Mouse (Mus musculus): ENCODE results near the gene Dusp1.

The Dusp1 gene

GRCm38 (mm10) chr17:26524316-26524715, 37.6 kb downstream of the Dusp1 start:
- DNase-seq (ENCODE audit: low read depth) = no peak

GRCm38 (mm10) chr17:26522711-26523110, 39.2 kb downstream of the Dusp1 start:
- DNase-seq (ENCODE audit: low read depth) = no peak

DNA sequence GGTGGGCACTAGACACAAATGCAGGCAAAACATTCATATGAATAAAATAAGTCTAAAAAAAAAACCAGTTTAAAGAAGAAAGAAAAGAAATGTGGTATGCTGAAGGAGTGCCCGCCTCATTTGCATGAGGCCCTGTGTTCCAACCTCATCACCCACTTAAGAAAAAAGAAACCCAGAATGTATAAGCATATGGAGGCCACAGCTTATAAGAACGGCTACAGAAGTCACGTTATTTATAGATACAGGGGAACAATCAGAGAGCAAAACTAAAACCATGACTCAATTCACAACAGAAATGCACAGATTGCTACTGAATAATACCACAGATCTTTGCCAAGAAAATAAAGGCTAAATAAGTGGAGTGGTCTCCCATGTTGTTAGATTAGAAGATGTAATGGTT, 43.6 kb downstream of the Dusp1 start:
- no peak for DNase-seq (ENCODE audit: low read depth)

DNA sequence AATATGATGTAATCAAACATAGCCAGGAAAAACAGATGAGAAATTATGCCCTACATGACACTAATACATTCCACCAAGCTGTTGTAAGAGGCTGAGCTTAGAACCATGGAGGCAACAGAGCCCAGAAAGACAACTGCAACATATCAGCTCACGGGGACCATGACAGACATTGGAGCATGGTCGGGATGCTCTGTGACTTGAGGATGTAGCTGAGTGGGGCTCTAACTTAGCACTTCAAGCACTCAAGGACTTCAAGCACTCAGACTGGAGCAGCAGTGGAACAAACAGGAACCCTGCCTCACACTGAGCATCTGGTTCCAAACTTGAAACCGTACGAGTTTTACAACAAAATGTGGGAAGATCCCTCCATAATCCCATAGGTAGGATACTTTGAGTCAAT, 46.3 kb downstream of the Dusp1 start:
- DNase-seq (ENCODE audit: low read depth) = no peak

GRCm38 (mm10) chr17:26514581-26515030, 47.3 kb downstream of the Dusp1 start:
- no peak for DNase-seq (ENCODE audit: low read depth)

DNA sequence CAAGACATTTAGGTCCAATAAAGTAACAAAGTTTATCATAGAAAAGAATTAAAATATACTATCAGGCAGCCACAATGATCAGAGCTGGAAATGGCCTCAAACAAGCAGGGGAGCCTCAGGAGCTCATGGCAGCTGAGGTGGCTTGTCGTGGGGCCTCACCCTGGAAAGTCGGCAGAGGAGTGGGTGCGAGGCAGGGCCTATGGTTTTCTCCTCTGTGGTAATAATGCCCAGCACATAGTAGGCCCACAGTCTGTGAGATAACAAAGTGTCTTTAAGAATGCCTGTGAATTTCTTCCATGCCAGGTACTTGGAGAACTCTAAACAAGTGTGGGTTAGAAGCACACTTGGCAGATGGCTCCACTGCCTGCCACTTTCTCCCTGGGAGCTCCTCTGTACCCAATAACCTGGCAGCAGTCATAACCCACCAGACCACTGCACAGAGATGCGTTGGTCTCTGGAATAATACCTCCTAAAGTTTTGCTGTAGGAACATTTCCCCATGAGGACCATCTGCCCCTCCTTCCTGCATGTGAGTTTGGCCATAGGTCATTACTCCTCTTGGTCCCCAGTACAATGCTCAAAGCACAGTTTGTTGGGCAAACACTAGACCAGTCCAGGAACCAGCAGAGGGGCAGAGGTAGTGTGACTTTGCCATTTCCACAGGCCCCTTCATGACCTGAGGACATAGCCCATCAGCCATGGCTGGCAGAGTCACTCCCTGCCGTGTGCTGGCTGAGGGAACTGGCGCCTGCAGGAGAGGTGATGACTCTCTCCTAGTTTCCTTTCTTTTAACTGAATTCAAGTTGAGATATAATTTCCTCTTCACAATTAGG, 48.3 kb downstream of the Dusp1 start:
- no peak for DNase-seq (ENCODE audit: low read depth)

- DNase-seq (ENCODE audit: low read depth) = no peak
Measured at GRCm38 (mm10) chr17:26512961-26513360, 49.0 kb downstream of the Dusp1 start.

DNA sequence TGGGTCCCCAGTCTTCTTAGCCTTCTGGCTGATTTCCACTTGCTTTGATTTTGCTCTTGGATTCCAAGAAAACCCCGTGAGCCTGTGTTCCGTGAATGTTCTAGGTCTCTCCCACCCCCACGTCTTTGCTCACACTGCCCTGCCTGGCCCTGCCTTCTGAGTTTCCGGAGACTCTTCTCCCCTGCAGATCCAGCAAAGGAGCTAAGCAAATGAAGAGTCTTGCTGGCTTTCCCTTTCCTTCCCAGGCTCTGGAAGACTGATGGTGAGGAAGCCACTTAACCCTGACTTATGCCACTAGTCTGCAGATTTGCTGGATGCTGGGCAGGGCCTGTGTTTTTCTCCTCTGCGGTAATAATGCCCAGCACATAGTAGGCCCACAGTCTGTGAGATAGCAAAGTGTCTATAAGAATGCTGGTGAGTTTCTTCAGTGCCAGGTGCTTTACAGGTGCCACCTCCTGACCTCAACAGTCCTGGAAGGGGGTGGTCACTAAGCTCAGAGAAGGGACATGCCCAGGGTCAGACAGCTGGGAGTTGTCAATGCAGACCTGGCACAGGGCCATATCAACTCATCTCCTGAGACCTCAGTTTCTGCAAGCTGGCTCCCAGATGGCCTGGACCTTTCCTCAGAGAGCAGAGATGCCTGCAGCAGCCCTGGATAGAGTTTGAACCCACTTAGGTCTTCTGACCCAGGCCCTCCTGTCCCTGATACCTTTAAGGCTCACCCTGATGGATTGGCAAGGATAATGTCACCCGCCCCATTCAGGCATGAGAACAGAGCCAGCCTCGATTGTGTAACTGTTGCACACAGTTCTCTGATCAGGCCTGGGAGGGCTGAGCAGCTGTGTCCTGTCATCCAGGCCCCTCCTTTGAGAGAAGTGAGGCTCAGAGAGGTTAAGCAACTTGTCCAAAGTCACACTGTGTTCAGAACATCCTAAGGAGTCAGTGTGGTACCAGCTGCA, 49.8 kb downstream of the Dusp1 start:
- no peak for DNase-seq (ENCODE audit: low read depth)

DNA sequence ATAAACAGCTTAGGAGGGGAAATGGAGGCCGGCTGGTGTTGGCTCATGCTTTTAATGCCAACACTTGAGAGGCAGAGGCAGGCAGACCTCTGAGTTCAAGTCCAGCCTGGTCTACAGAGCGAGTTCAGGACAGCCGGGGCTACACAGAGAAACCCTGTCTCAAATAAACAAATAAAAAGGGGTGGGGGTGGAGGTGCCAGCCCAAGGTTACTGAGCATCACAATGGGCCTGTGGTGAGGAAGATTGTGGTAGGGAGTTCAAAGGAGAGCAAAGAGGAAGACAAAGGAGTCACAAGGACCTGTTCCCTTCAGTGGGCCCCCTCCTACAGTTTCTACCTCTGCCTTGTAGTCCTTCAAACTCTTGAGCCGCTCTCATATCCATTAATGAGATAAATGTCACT, 50.7 kb downstream of the Dusp1 start:
- DNase-seq (ENCODE audit: low read depth) = no peak

DNA sequence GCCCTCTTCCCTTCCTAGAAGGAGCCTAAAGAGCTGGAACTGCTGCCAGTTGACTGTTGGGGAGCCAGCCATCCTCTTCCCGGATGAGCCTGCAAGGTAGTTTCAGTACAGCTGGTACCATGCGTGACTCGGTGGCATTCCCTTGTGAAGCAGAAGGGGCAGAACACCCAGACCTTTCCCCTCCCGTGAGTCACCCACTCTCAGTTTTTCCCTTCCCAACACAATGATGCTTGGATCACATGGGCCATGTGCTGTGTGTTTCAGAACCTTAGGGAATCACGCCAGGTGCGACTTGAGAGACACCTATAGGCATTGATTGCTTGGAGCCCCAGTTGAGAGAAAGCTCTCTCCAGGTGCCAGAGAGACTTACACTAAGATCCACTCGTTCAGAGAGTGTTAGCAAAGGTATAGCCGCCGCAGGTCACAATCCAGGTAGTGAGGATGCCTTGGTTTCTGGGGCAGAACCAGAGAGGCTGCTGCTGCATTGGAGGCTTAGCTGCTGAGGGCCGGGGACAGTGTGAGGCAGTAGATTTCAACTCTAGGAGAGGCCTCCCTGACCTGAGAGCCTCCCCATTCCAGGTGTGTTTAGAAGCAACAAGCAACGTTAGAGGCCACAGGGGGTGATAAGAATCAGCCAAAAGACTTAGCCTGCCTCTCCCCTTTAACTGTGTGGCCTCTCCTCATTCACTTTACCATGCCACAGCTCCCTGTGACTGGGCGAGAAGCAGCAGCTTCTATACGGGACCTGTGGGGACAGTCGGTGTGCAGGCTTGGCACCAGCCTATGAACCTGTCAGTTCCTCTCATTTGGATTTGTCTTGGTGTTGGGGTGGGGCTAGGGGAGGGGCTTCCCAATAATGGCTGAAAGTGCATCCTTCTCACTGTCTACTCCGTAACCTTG, 51.5 kb downstream of the Dusp1 start:
- no peak for DNase-seq (ENCODE audit: low read depth)

- no peak for DNase-seq (ENCODE audit: low read depth)
Measured at GRCm38 (mm10) chr17:26508961-26509771, 52.8 kb downstream of the Dusp1 start.

DNA sequence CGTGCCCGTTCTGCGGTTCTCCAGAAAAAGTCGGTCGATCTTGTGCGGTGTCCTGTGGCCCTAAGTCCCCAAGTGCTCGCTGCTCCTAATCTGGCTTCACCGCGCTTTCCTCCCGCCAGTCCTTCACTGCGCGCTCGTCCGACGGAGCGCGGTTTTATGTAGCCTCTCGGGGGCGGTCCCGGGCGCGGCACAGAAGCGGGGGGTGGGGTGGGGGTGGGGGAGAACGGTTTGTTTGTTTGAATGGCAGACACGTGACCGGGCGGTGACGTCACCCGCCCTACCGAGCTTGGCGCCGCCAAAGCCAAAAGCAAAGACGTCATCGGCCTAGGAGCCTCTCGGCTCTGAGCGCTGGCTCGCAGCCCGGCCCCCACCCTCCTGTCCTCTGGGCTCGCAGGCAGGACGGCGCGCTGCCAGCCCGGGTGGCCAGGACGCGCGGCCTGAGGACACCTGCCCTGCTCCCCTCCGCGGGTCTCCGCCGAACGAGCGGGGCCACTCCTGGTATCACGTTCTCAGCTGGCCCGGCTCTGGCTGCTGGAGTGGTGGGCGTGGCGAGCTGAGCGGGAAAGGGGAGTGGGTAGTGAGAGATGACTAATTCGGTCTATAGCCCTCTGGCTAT, 53.5 kb downstream of the Dusp1 start:
- peak; percentile 95 for DNase-seq (ENCODE audit: low read depth)

DNA sequence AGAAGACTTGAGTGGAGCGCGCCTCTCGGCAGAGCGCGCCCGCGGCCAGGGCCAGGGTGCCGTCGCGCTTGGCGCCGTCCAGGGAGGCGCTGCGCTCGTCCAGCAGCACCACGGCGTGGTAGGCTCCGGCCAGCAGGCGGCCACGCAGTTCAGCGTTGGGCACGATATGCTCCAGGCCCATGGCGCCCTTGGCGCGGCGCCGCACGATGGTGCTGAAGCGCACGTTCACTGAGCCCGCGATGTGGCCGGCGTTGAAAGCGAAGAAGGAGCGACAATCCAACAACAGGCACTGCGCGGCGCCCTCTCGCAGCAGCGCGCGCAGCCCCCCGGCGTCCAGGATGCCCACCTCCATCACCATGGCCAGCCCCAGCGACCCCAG, 54.0 kb downstream of the Dusp1 start:
- DNase-seq (ENCODE audit: low read depth) = no peak

- no peak for DNase-seq (ENCODE audit: low read depth)
Measured at GRCm38 (mm10) chr17:26506997-26507871, 54.7 kb downstream of the Dusp1 start.

GRCm38 (mm10) chr17:26506031-26506641, 55.8 kb downstream of the Dusp1 start:
- no peak for DNase-seq (ENCODE audit: low read depth)

GRCm38 (mm10) chr17:26505181-26505581, 56.7 kb downstream of the Dusp1 start:
- no peak for DNase-seq (ENCODE audit: low read depth)

- DNase-seq (ENCODE audit: low read depth) = no peak
Measured at GRCm38 (mm10) chr17:26503981-26504671, 57.8 kb downstream of the Dusp1 start.

Data from c-Kit-positive CD71-negative TER-119-negative erythroid progenitor cells, embryonic 14.5 days (primary cell).